Mouse (Mus musculus): ENCODE measurements around the gene Plk5.

DNA sequence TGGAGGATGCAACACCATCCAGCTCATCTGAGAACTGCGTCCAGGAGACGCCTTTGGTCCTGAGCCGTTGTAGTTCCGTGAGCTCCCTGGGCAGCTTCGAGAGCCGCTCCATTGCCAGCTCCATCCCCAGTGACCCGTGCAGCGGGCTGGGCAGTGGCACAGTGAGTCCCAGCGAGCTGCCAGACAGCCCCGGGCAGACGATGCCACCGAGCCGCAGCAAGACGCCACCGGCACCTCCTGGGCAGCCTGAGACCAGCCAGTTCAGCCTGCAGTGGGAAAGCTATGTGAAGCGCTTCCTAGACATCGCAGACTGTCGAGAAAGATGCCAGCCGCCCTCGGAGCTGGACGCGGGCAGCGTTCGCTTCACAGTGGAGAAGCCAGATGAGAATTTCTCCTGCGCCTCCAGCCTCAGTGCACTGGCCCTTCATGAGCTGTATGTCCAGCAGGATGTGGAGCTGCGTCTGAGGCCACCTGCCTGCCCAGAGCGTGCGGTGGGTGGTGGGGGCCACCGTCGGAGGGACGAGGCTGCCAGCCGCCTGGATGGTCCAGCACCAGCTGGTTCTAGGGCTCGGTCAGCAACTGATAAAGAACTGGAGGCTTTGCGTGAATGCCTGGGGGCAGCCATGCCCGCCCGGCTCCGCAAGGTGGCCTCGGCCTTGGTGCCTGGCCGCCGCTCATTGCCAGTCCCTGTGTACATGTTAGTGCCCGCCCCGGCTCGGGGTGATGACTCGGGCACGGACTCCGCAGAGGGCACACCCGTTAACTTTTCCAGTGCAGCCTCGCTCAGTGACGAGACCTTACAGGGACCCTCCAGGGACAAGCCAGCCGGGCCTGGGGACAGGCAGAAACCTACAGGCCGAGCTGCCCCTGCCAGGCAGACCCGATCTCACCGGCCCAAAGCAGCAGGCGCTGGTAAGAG, 43.4 kb upstream of the Plk5 start:
- TF ChIP-seq POLR2A (IDR thresholded peaks at IDR 0.05; ENCODE audit: insufficient read length, low read depth) (no peak), TCF12 (IDR thresholded peaks at IDR 0.05; ENCODE audit: insufficient read depth, poor library complexity, severe bottlenecking) (no peak), E2F4 (IDR thresholded peaks at IDR 0.05; ENCODE audit: insufficient read depth) (no peak), POLR2AphosphoS2 (IDR thresholded peaks at IDR 0.05; ENCODE audit: insufficient read length, low read depth) (peak; percentile 15), MAX (IDR thresholded peaks at IDR 0.05; ENCODE audit: low read depth) (no peak), MYOD1 (IDR thresholded peaks at IDR 0.05; ENCODE audit: control insufficient read depth in 1 of 3, insufficient read length in 2 of 3, low read depth in 2 of 3) (no peak), CEBPB (IDR thresholded peaks at IDR 0.05; ENCODE audit: insufficient read depth, poor library complexity, severe bottlenecking) (no peak), REST (IDR thresholded peaks at IDR 0.05; ENCODE audit: insufficient read depth, insufficient read length) (no peak), MYOG (IDR thresholded peaks at IDR 0.05; ENCODE audit: control insufficient read depth in 1 of 3, insufficient read depth in 1 of 3, insufficient read length in 2 of 3, low read depth in 2 of 3) (no peak), TCF3 (IDR thresholded peaks at IDR 0.05; ENCODE audit: insufficient read length, low read depth) (no peak), SRF (IDR thresholded peaks at IDR 0.05; ENCODE audit: control insufficient read depth, insufficient read length, low read depth) (no peak), USF1 (IDR thresholded peaks at IDR 0.05; ENCODE audit: low read depth) (no peak)

Measured in myocyte (in vitro differentiated cells).